Mouse (Mus musculus) heart, adult 2 months (tissue): ENCODE measurements around the gene Eef2k. TPM values are rescaled to one million over a fixed set of nuclear protein-coding genes. Genes with fewer than 3 reads are reported as not detected.

Source experiments
- DNase-seq, 2 experiments: peaks; one replicate each; pipeline ENCODE4 v3.0.0; 2021
- H3K27ac ChIP-seq: fragments of 200-600 bp; 2 replicates; pipeline ENCODE4 v1.8.1; 2022
- H3K27me3 ChIP-seq: fragments of 200-500 bp; 2 replicates; pipeline ENCODE4 v1.6.1; 2012; ENCODE audit warnings: mild to moderate bottlenecking, low read length, inconsistent platforms, mixed read lengths; ENCODE audit not compliant: control insufficient read depth, insufficient read depth
- H3K36me3 ChIP-seq: fragments of 200-500 bp; 2 replicates; pipeline ENCODE4 v1.6.1; 2012; ENCODE audit warnings: low read length, inconsistent platforms; ENCODE audit not compliant: control insufficient read depth, insufficient read depth
- H3K4me1 ChIP-seq: fragments of 200-500 bp; 2 replicates; pipeline ENCODE4 v1.6.1; 2011; ENCODE audit warnings: low read length; ENCODE audit not compliant: control insufficient read depth, insufficient read depth
- H3K4me3 ChIP-seq: fragments of 200-600 bp; 2 replicates; pipeline ENCODE4 v1.8.1; 2022
- H3K79me2 ChIP-seq: fragments of 200-500 bp; replicated peaks from 2 replicates; pipeline ENCODE4 v1.6.1; 2012; ENCODE audit warnings: mild to moderate bottlenecking, inconsistent platforms, low read length, moderate library complexity, mixed read lengths; ENCODE audit not compliant: control insufficient read depth, insufficient read depth
- H3K9ac ChIP-seq: fragments of 200-500 bp; 2 replicates; pipeline ENCODE4 v1.6.1; 2012; ENCODE audit warnings: low read depth, mild to moderate bottlenecking, control low read depth, inconsistent platforms, low read length, mixed read lengths
- CTCF ChIP-seq: fragments of 200-600 bp; IDR thresholded peaks from 2 replicates; pipeline ENCODE4 v1.8.1; 2022; ENCODE audit warnings: antibody characterized with exemption, mild to moderate bottlenecking, moderate library complexity
- EP300 ChIP-seq: fragments of 200-500 bp; IDR thresholded peaks from 2 replicates; pipeline ENCODE4 v1.6.1; 2011; ENCODE audit warnings: low read depth, low read length, control low read depth; ENCODE audit not compliant: insufficient read depth
- POLR2A ChIP-seq: fragments of 200-500 bp; IDR thresholded peaks from 2 replicates; pipeline ENCODE4 v1.6.1; 2011; ENCODE audit warnings: mild to moderate bottlenecking, low read depth, low read length, control low read depth; ENCODE audit not compliant: insufficient read depth
- WGBS: fragments of 180-500 bp; shearing (Covaris S2); methylation state at CpG from one replicate; pipeline ENCODE4 v1.1.7; 2018; 5-methylcytosine and 5-hydroxymethylcytosine counted together
- intact Hi-C: fragments of 180-260 bp; cut with DNase I; formaldehyde crosslinking; loops from one replicate; pipeline ENCODE4 v1.15.1; 2025
- polyA plus RNA-seq: library from polyadenylated mRNA; depleted of rRNA; stranded (reverse); fragments of >200 nt; gene quantifications from 2 replicates; pipeline ENCODE4 v1.2.3, GENCODE M21; 2012
- total RNA-seq, 2 experiments: library from RNA; stranded (reverse); gene quantifications; 2 replicates each; pipeline ENCODE4 v1.2.3; 2021

Gene Eef2k
- total and polyA plus RNA-seq, 3 experiments, result 22.8 to 28.9 (median 23.9) TPM

- no peaks in the 10 kb centered on the region for H3K27me3 ChIP-seq
- peak overlapping the region; percentile 73 for H3K27ac ChIP-seq
- no peaks in the 10 kb centered on the region for H3K4me1 ChIP-seq
- peak overlapping the region; percentile 96 for H3K4me3 ChIP-seq
- 6% methylated on average over 10 of the region's 10 CpGs for WGBS
- no peaks in the 10 kb centered on the region for H3K79me2 ChIP-seq
- H3K36me3 ChIP-seq, result no peaks in the 10 kb centered on the region
- peak; percentile 45; the same call in 1 of the 2 replicates for TF ChIP-seq POLR2A
- no peak for TF ChIP-seq EP300
- no peak for TF ChIP-seq CTCF
- DNase-seq, result peak; percentile 61 to 74
- intact Hi-C loops, result loop anchor here (10.0 kb wide), 2 partner anchors 244 to 284 kb away; partner anchors contain the start of genes Mosmo, Pdzd9 and Uqcrc2
- H3K9ac ChIP-seq, result peak overlapping the region; percentile 90
Observed at GRCm38 (mm10) chr7:120918526-120918962, 75.9 kb downstream of the Eef2k start.

- intact Hi-C loops, result loop anchor here (5.0 kb wide), 2 partner anchors 69 to 144 kb away; no protein-coding TSS in a partner anchor
- TF ChIP-seq EP300, result no peak
- TF ChIP-seq CTCF, result no peak
- TF ChIP-seq POLR2A, result no peak
- Histone ChIP-seq H3K36me3 (no peaks in the 10 kb centered on the region), H3K79me2 (no peaks in the 10 kb centered on the region), H3K27ac (no peak overlapping the region), H3K4me1 (peaks cover 1% of the 10 kb centered on the region; the same call in 1 of the 2 replicates), H3K4me3 (no peak overlapping the region), H3K27me3 (no peaks in the 10 kb centered on the region), H3K9ac (no peak overlapping the region)
- DNase-seq, result no peak
- 91% methylated on average over 7 of the region's 7 CpGs for WGBS
Observed at GRCm38 (mm10) chr7:120933110-120933509, 90.5 kb downstream of the Eef2k start.

- no peak for DNase-seq
- Histone ChIP-seq H3K27me3 (no peaks in the 10 kb centered on the region), H3K36me3 (no peaks in the 10 kb centered on the region), H3K79me2 (no peaks in the 10 kb centered on the region), H3K4me3 (no peak overlapping the region), H3K27ac (no peak overlapping the region), H3K4me1 (peaks cover 1% of the 10 kb centered on the region; the same call in 1 of the 2 replicates), H3K9ac (no peak overlapping the region)
- TF ChIP-seq POLR2A (no peak), CTCF (no peak), EP300 (no peak)
- 72% methylated on average over 5 of the region's 5 CpGs for WGBS
- intact Hi-C loops, result loop anchor here (1.0 to 5.0 kb wide), 4 partner anchors 69 to 187 kb away; no protein-coding TSS in a partner anchor
Observed at GRCm38 (mm10) chr7:120933680-120934195, 91.1 kb downstream of the Eef2k start.

- intact Hi-C loops, result loop anchor here (1.0 to 5.0 kb wide), 5 partner anchors 68 to 628 kb away; no protein-coding TSS in a partner anchor
- Histone ChIP-seq H3K27me3 (no peaks in the 10 kb centered on the region), H3K4me3 (no peak overlapping the region), H3K9ac (no peak overlapping the region), H3K79me2 (no peaks in the 10 kb centered on the region), H3K4me1 (peaks cover 1% of the 10 kb centered on the region; the same call in 1 of the 2 replicates), H3K36me3 (no peaks in the 10 kb centered on the region), H3K27ac (no peak overlapping the region)
- peak; percentile 93 for TF ChIP-seq CTCF
- no peak for TF ChIP-seq POLR2A
- TF ChIP-seq EP300, result peak; percentile 76; the same call in 1 of the 2 replicates
- peak; percentile 55 to 60 for DNase-seq
- 19% methylated on average over 5 of the region's 5 CpGs for WGBS
Observed at GRCm38 (mm10) chr7:120934716-120935115, 92.1 kb downstream of the Eef2k start.

- no peak for DNase-seq
- Histone ChIP-seq H3K27me3 (no peaks in the 10 kb centered on the region), H3K79me2 (no peaks in the 10 kb centered on the region), H3K4me1 (peaks cover 1% of the 10 kb centered on the region; the same call in 1 of the 2 replicates), H3K36me3 (no peaks in the 10 kb centered on the region), H3K4me3 (no peak overlapping the region), H3K27ac (no peak overlapping the region), H3K9ac (no peak overlapping the region)
- TF ChIP-seq CTCF (no peak), POLR2A (no peak), EP300 (no peak)
- WGBS, result 81% methylated on average over 4 of the region's 4 CpGs
- intact Hi-C loops, result loop anchor here (5.0 kb wide), 1 partner anchor 626 kb away; no protein-coding TSS in a partner anchor
Observed at GRCm38 (mm10) chr7:120936522-120936921, 93.9 kb downstream of the Eef2k start.

- no peak overlapping the region for H3K27ac ChIP-seq
- intact Hi-C loops, result loop anchor here (5.0 kb wide), 1 partner anchor 624 kb away; no protein-coding TSS in a partner anchor
- no peak overlapping the region for H3K9ac ChIP-seq
- no peaks in the 10 kb centered on the region for H3K27me3 ChIP-seq
- H3K4me3 ChIP-seq, result no peak overlapping the region
- H3K79me2 ChIP-seq, result no peaks in the 10 kb centered on the region
- TF ChIP-seq CTCF (no peak), EP300 (no peak), POLR2A (no peak)
- H3K4me1 ChIP-seq, result no peaks in the 10 kb centered on the region
- no peak for DNase-seq
- WGBS, result 78% methylated on average over 9 of the region's 9 CpGs
- H3K36me3 ChIP-seq, result no peaks in the 10 kb centered on the region
Observed at GRCm38 (mm10) chr7:120938206-120938605, 95.6 kb downstream of the Eef2k start.
